Mouse (Mus musculus) ES-E14 (cell line): ENCODE data around the gene Mdm1.

Experiments used
- CHD2 ChIP-seq: IDR thresholded peaks from 2 replicates; pipeline ENCODE4 v1.6.1; 2014; ENCODE audit warnings: mild to moderate bottlenecking, low read depth, low read length, inconsistent platforms
- HCFC1 ChIP-seq: IDR thresholded peaks from 2 replicates; pipeline ENCODE4 v1.6.1; 2012; ENCODE audit warnings: low read length, inconsistent platforms, borderline replicate concordance; ENCODE audit not compliant: insufficient read depth
- MAFK ChIP-seq: IDR thresholded peaks from 2 replicates; pipeline ENCODE4 v1.6.1; 2014; ENCODE audit warnings: mild to moderate bottlenecking, low read depth, low read length, inconsistent platforms; ENCODE audit not compliant: insufficient read depth
- ZC3H11A ChIP-seq: IDR thresholded peaks from 2 replicates; pipeline ENCODE4 v1.6.1; 2012; ENCODE audit warnings: low read depth, mild to moderate bottlenecking, inconsistent platforms, low read length, borderline replicate concordance
- ZNF384 ChIP-seq: IDR thresholded peaks from 2 replicates; pipeline ENCODE4 v1.6.1; 2012; ENCODE audit warnings: low read depth, low read length, inconsistent platforms

- TF ChIP-seq CHD2, result no peak
- TF ChIP-seq ZC3H11A, result no peak
- TF ChIP-seq HCFC1, result no peak
- TF ChIP-seq MAFK, result no peak
- TF ChIP-seq ZNF384, result no peak
These were observed at the start of gene Mdm1 for GRCm38 (mm10) chr10:118141018-118141883.
